Mouse (Mus musculus) embryo, embryonic 11 days (tissue): Measurements from ENCODE around the gene Mpig6b.
"Not testable (repeated sequence)": the region's sequence is repeated elsewhere in the genome, so short reads cannot be mapped to it uniquely, and the experiment has no call there.

Experiments used
- DNase-seq: peaks from one replicate; pipeline ENCODE4 v3.0.0-alpha.2; 2015

The Mpig6b gene

GRCm38 (mm10) chr17:35033703-35034102 is 32.3 kb downstream of the Mpig6b start:
- not testable (repeated sequence) for DNase-seq

- DNase-seq: no peak
These were observed 33.6 kb downstream of the Mpig6b start for GRCm38 (mm10) chr17:35032323-35032870.

DNA sequence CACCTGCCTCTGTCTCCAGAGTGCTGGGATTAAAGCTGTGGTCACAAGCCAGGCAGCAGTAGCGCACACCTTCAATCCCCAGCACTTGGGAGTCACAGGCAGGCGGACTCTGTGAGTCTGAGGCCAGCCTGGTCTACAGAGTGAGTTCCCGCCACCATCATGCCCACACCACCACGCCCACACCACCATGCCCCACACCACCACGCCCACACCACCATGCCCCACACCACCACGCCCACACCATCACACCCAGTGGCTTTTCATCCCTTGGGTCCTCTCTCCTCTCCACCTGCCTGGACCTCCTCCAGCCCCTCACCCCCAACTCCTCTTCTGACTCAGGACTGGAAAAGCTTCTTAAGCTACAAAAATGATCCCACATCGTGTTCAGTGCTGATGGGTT is 34.1 kb downstream of the Mpig6b start:
- no peak for DNase-seq

DNA sequence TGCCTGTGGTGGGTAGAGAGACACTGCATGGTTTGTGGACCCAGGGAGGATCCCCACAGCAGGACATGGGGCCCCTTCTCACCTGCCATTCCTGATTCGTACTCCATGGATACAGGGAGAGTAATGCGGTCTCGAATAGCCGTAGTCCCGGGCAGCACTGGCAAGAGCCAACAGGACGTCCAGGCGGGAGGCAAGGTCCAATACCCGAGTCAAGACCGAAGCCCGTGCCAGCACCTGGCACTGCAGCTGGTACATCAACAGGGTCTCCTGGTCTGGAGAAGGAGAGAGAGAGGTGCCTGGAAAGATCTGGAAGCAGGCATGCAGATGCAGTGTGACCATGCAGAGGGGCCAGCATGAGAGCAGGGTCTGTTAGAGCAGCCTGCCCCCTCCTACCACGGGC is 34.7 kb downstream of the Mpig6b start:
- DNase-seq: no peak

GRCm38 (mm10) chr17:35029691-35030532 is 36.1 kb downstream of the Mpig6b start:
- peak; percentile 66 for DNase-seq

- no peak for DNase-seq
These were observed 37.7 kb downstream of the Mpig6b start for GRCm38 (mm10) chr17:35028315-35028714.

DNA sequence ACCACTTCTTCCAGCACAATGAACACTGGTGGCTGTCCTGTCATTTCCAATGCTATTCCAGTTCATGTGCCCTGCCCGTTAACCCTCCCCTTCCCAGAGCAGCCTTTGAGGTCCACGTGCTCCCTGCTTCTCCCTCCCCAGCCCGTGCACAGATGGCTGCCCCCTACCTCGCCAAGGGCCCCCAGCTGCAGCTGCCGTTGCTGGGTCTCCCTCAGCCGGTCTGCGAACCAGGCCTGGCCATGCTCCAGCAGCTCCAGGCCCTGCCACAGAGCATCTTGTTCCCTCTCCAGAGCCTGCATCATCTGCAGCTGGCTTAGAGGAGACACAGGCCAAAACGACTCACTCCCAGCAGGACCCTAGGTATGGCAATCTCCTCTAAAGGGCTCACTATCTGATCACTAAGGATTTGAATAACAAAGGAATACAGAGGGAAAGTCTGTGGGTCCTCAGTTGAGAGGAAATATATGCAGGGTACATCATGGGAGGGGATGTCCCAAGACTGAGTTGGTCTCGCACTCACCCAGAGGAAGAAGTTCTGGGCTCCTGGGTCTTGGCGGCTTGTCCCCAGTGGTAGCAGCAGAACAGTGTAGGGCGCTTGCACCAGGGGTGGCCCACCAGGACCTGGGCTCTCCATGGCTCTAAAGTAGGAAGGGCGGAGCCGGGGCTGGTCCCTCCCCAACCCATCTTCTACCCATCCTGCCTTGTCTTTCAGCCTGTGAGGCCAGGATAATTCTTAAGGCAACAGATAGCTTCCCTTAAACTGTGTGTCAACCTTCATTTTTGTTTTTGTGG is 38.5 kb downstream of the Mpig6b start, which contains the start of gene Sapcd1:
Sapcd1 (minus strand) TSS at position 740 of the 792 bp plus-strand sequence.
- DNase-seq: peak; percentile 44

- DNase-seq: no peak
These were observed 39.8 kb downstream of the Mpig6b start for GRCm38 (mm10) chr17:35026206-35026605.

DNA sequence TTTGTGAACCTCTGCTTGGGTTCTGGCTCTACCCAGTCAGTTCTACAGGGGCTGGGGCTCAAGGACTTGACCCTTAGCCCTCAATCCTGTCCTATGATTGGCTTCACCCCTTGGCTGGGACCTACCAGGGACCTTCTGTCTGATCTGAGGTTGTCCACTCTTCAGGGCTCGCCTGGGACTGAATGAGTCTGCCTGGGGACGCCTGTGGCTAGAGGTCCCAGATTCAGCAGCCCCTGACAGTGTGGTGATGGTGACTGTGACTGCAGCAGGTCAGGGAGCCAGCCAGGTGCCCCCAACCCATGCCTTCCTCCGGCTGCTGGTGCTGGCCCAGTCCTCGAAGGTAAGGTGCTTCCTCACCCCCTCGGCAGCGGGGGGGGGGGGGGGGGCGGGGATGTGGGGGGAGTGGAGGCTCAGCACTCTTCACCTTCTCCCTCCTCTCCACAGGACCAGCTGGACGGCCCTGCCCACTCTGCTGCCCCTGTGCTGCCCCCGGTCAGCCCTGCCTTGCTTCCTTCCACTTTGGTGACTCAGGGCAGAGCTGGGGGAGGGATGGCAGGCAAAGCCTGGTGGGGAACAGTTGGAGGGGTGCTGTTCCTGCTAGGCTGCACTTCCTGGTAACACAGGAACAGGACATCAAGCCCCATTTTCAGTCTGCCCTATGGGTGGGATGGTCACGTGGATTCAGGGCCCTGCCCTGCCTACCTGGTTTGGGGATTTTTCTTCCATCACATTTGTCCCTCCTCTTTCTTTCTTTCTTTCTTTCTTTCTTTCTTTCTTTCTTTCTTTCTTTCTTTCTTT is 41.1 kb downstream of the Mpig6b start:
- no peak for DNase-seq

DNA sequence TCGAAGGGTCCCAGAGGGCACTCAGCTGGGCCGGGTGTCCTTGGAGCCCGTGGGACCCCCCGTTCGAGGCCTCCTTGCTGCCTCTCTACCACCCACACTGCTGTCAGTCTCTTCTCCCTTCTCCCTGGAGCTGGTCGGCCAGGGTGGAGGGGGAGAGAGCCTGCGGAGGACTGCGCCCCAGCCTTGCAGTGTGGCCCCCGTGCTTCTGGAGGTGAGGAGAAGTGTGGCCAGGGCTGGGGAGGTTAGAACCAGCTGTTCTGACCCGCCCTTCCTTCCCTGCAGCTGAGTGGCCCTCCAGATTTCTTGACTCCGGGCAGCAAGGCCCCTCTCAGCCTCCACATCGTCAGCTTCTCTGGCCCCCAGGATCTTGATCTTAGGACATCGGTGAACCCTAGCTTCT is 41.7 kb downstream of the Mpig6b start:
- DNase-seq: no peak

DNA sequence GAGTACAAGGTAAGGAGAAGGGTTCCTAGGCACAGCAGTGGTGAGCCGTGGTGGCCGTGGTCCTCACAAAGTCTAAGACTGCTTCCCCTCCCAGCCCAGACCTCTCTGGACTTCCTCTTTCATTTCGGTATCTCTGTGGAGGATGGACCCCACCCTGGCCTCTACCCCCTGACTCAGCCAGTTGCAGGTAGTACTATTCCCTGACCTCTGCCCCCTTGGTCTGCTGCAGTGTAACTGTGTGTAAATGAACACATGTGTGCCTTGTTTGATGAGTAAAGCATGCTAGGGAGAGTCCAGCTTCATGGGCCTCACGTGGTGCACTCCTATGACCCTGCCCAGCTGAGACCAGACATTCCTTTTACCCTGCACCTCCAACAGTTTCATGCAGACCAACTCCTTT is 42.2 kb downstream of the Mpig6b start:
- no peak for DNase-seq

- no peak for DNase-seq
These were observed 42.8 kb downstream of the Mpig6b start for GRCm38 (mm10) chr17:35023221-35023620.

DNA sequence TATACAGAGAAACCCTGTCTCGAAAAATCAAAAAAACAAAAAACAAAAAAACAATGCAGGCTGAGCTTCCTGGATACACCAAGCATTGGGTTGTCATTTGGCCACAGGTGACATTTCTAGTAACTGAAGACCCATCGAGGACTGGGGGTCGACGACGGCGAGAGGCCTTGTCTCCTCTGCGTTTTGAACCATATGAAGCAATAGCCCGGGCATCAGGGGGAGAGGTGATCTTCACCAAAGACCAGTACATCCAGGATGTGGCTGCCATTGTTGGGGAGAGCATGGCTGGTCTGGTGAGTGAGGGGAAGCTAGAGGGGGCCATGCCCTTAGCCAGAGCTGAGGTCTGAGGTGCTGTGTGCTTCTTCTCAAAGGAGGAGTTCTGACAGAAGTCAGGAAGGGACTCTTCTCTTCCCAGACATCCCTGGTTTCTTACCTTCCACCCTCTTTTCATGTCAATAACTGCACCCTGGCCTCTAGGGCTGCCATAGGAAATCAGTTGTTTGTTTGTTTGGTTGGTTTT is 43.4 kb downstream of the Mpig6b start:
- DNase-seq: no peak

GRCm38 (mm10) chr17:35021842-35022477 is 44.0 kb downstream of the Mpig6b start:
- DNase-seq: no peak

- peak; percentile 88 for DNase-seq
These were observed 44.7 kb downstream of the Mpig6b start for GRCm38 (mm10) chr17:35021163-35021808.

- DNase-seq: no peak
These were observed 45.4 kb downstream of the Mpig6b start for GRCm38 (mm10) chr17:35020551-35020950.

- no peak for DNase-seq
These were observed 46.1 kb downstream of the Mpig6b start for GRCm38 (mm10) chr17:35019894-35020293.

GRCm38 (mm10) chr17:35018171-35018570 is 47.8 kb downstream of the Mpig6b start:
- no peak for DNase-seq

GRCm38 (mm10) chr17:35017706-35018030 is 48.3 kb downstream of the Mpig6b start:
- DNase-seq: no peak

DNA sequence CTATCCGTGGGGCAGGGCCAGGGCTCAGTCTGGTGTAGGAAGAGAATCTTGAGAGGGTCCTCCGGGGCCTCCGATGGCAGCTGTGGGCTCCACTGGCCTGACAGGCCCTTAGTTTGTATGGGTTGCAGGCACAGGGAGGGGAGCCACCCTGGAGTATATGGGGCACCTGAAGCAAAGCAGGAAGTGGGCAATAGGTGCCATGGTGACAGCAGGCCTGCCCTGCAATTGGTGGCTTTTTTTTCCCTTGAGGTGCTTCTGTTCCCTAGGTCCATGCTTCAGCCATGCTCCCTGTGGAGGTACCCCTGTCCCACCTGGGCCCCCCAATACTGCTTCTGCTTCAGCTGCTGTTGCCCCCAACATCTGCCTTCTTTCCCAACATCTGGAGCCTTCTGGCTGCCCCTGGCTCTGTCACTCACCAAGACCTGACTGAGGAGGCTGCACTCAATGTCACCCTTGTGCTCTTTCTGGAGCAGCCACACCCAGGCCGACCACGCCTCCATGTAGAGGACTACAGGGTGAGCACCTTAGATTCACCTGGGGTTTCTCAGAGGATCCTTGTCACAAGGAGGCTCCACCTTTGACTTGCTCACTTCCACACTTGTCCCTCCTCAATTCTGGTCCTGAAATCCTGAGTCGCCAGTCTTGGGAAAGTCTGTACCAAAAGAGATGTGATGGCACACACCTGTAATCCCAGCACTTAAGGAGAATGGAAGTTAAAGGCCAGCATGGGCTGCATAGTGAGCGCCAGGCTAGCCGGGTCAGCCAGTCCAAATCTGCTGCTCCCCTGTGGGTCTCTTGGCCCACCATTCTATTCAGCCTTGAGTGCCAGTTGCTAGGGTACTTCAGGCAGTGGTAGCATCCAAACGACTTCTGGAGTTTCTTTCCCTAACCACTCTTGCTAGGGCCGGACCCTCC is 48.9 kb downstream of the Mpig6b start:
- no peak for DNase-seq

DNA sequence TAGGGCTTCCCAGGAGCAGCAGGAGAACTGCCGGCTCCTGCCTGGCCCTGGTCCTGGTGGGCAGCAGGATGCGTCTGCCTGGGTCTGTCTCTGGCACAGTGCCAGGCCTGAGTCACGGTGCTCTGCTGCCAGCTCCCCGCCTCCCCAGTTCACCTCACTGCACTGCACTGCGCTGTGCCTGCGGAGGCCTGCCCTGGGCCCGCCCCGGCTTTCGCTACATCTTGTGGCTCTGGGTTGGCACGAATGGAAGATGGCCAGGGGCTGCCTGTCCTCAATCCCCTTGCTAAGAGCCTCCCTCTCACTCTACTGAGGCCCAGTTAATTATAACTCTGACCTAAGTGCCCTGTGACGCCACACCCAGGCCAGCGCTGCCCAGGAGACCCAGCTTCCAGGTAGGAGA is 49.6 kb downstream of the Mpig6b start, which contains the start of gene Vwa7:
Vwa7 (plus strand) TSS at position 204 of the 400 bp plus-strand sequence.
- DNase-seq: no peak
